Mouse (Mus musculus): ENCODE results near the gene Sord.

GRCm38 (mm10) chr2:122266407-122267193 lies 32.1 kb downstream of the Sord start:
- TF ChIP-seq POLR2A (IDR thresholded peaks at IDR 0.05; ENCODE audit: extremely low read depth, insufficient read depth, low read length) = no peak
- TF ChIP-seq CTCF (IDR thresholded peaks at IDR 0.05; ENCODE audit: extremely low read depth, insufficient read depth, low read length) = no peak
